Mouse (Mus musculus): ENCODE results near the gene App.

App gene

GRCm38 (mm10) chr16:85071791-85072190 is 101.8 kb downstream of the App start:
- no peak for DNase-seq

GRCm38 (mm10) chr16:85071248-85071647 is 102.3 kb downstream of the App start:
- DNase-seq = no peak

- peak; percentile 68 to 77 for DNase-seq
Measured at GRCm38 (mm10) chr16:85067254-85067893, 106.2 kb downstream of the App start.

- DNase-seq = no peak
Measured at GRCm38 (mm10) chr16:85066227-85066626, 107.3 kb downstream of the App start.

GRCm38 (mm10) chr16:85064800-85065199 is 108.8 kb downstream of the App start:
- no peak for DNase-seq

- DNase-seq = no peak
Measured at GRCm38 (mm10) chr16:85062732-85063131, 110.8 kb downstream of the App start.

GRCm38 (mm10) chr16:85061725-85062124 is 111.8 kb downstream of the App start:
- no peak for DNase-seq

GRCm38 (mm10) chr16:85058138-85058537 is 115.4 kb downstream of the App start:
- DNase-seq = no peak

- no peak for DNase-seq
Measured at GRCm38 (mm10) chr16:85056212-85056611, 117.4 kb downstream of the App start.

GRCm38 (mm10) chr16:85053996-85054395 is 119.6 kb downstream of the App start:
- no peak for DNase-seq

GRCm38 (mm10) chr16:85047310-85047709 is 126.3 kb downstream of the App start:
- no peak for DNase-seq

- DNase-seq = no peak
Measured at GRCm38 (mm10) chr16:85041153-85041959, 132.2 kb downstream of the App start.

GRCm38 (mm10) chr16:85038731-85039130 is 134.8 kb downstream of the App start:
- DNase-seq = peak; percentile 65 to 73

GRCm38 (mm10) chr16:85037969-85038644 is 135.5 kb downstream of the App start:
- DNase-seq = no peak

- DNase-seq = no peak
Measured at GRCm38 (mm10) chr16:85035815-85036214, 137.8 kb downstream of the App start.

GRCm38 (mm10) chr16:85033747-85034146 is 139.8 kb downstream of the App start:
- DNase-seq = no peak

- no peak for DNase-seq
Measured at GRCm38 (mm10) chr16:85030810-85031209, 142.8 kb downstream of the App start.

- DNase-seq = peak in 1 of 2 experiments; percentile 26
Measured at GRCm38 (mm10) chr16:85028396-85028795, 145.2 kb downstream of the App start.

- no peak for DNase-seq
Measured at GRCm38 (mm10) chr16:85024706-85025105, 148.9 kb downstream of the App start.

- peak in 1 of 2 experiments; percentile 32 for DNase-seq
Measured at GRCm38 (mm10) chr16:85023106-85023505, 150.5 kb downstream of the App start.

- DNase-seq = no peak
Measured at GRCm38 (mm10) chr16:85020696-85021323, 152.8 kb downstream of the App start.

GRCm38 (mm10) chr16:85019273-85019672 is 154.3 kb downstream of the App start:
- DNase-seq = no peak

- no peak for DNase-seq
Measured at GRCm38 (mm10) chr16:85017845-85018244, 155.7 kb downstream of the App start.
